Mouse (Mus musculus) midbrain, embryonic 15.5 days (tissue): Measurements from ENCODE around the gene Hoxb3. TPM values are rescaled to one million over a fixed set of nuclear protein-coding genes. Genes with fewer than 3 reads are reported as not detected.

ENCODE experiments used
- ATAC-seq: fragments of 200-750 bp; cut with Nextera tagmentation; replicated peaks from 2 replicates; pipeline ENCODE4 v1.8.0; 2017; ENCODE audit warnings: moderate TSS enrichment
- H3K27ac ChIP-seq: fragments of 300-500 bp; sonication (generic); 2 replicates; pipeline ENCODE4 v1.5.1; 2015; ENCODE audit warnings: mild to moderate bottlenecking, inconsistent platforms
- H3K27me3 ChIP-seq: fragments of 300-500 bp; sonication (generic); replicated peaks from 2 replicates; pipeline ENCODE4 v1.6.1; 2015; ENCODE audit warnings: inconsistent platforms
- H3K36me3 ChIP-seq: fragments of 300-500 bp; sonication (generic); replicated peaks from 2 replicates; pipeline ENCODE4 v1.6.1; 2015; ENCODE audit warnings: inconsistent platforms
- H3K4me1 ChIP-seq: fragments of 300-500 bp; sonication (generic); 2 replicates; pipeline ENCODE4 v1.6.1; 2015; ENCODE audit warnings: inconsistent platforms
- H3K4me2 ChIP-seq: fragments of 300-500 bp; sonication (generic); 2 replicates; pipeline ENCODE4 v1.6.1; 2015; ENCODE audit warnings: inconsistent platforms, mild to moderate bottlenecking, moderate library complexity
- H3K4me3 ChIP-seq: fragments of 300-500 bp; sonication (generic); 2 replicates; pipeline ENCODE4 v1.5.1; 2015; ENCODE audit warnings: mild to moderate bottlenecking, inconsistent platforms
- H3K9ac ChIP-seq: fragments of 300-500 bp; sonication (generic); 2 replicates; pipeline ENCODE4 v1.6.1; 2015; ENCODE audit warnings: mild to moderate bottlenecking, inconsistent platforms
- H3K9me3 ChIP-seq: fragments of 300-500 bp; sonication (generic); 2 replicates; pipeline ENCODE4 v1.6.1; 2016; ENCODE audit warnings: inconsistent platforms
- WGBS: fragments of 180-500 bp; shearing (Covaris S2); methylation state at CpG from one replicate; pipeline ENCODE4 v1.1.7; 2015; ENCODE audit warnings: mixed read lengths; 5-methylcytosine and 5-hydroxymethylcytosine counted together
- polyA plus RNA-seq: library from polyadenylated mRNA; unstranded; fragments of >200 nt; fragmentation: Nextera tagmentation; extraction: Ambion mirVana; gene quantifications from 2 replicates; pipeline ENCODE4 v1.2.1, GENCODE M21; 2015

The Hoxb3 gene
- 0.15 TPM in 1 of 2 replicates, not detected in the other for polyA plus RNA-seq

GRCm38 (mm10) chr11:96323154-96323553, at the start of gene Hoxb3:
Gene Hoxb3, plus strand, starts transcription at chr11:96323326.
- peaks cover 95% of the 10 kb centered on the region for H3K27me3 ChIP-seq
- no peaks in the 10 kb centered on the region for H3K36me3 ChIP-seq
- 3% methylated on average over 10 of the region's 10 CpGs for WGBS
- no peak within 1 kb of the TSS for H3K4me2 ChIP-seq
- H3K27ac ChIP-seq, result no peak within 1 kb of the TSS
- 0 out of 2 replicates have a peak, but pooled peaks cover 3% of the 10 kb centered on the region for H3K4me1 ChIP-seq
- no peak for ATAC-seq
- no peak within 1 kb of the TSS for H3K9ac ChIP-seq
- H3K4me3 ChIP-seq, result no peak within 1 kb of the TSS
- H3K9me3 ChIP-seq, result no peaks in the 10 kb centered on the region

GRCm38 (mm10) chr11:96274428-96274827, 48.7 kb upstream of the Hoxb3 start:
- Histone ChIP-seq H3K4me2 (no peak overlapping the region), H3K9ac (no peak overlapping the region), H3K36me3 (no peaks in the 10 kb centered on the region), H3K4me3 (no peak overlapping the region), H3K9me3 (no peaks in the 10 kb centered on the region), H3K4me1 (peaks cover 4% of the 10 kb centered on the region; the same call in 1 of the 2 replicates), H3K27me3 (peaks cover 100% of the 10 kb centered on the region), H3K27ac (no peak overlapping the region)
- WGBS, result 5% methylated on average over 10 of the region's 10 CpGs
- ATAC-seq, result no peak

- Histone ChIP-seq H3K4me3 (no peak overlapping the region), H3K27ac (no peak overlapping the region), H3K9ac (no peak overlapping the region), H3K4me2 (no peak overlapping the region), H3K4me1 (peaks cover 4% of the 10 kb centered on the region; the same call in 1 of the 2 replicates), H3K27me3 (peaks cover 100% of the 10 kb centered on the region), H3K36me3 (no peaks in the 10 kb centered on the region), H3K9me3 (no peaks in the 10 kb centered on the region)
- WGBS, result 5% methylated on average over 4 of the region's 4 CpGs
- ATAC-seq, result no peak
Measured at GRCm38 (mm10) chr11:96275896-96276295, 47.2 kb upstream of the Hoxb3 start.

GRCm38 (mm10) chr11:96277151-96278044, 45.7 kb upstream of the Hoxb3 start:
- peaks cover 1% of the 10 kb centered on the region; the same call in 1 of the 2 replicates for H3K4me1 ChIP-seq
- no peaks in the 10 kb centered on the region for H3K9me3 ChIP-seq
- no peaks in the 10 kb centered on the region for H3K36me3 ChIP-seq
- no peak overlapping the region for H3K9ac ChIP-seq
- H3K4me2 ChIP-seq, result no peak overlapping the region
- peaks cover 98% of the 10 kb centered on the region for H3K27me3 ChIP-seq
- H3K4me3 ChIP-seq, result no peak overlapping the region
- H3K27ac ChIP-seq, result no peak overlapping the region
- no peak for ATAC-seq
- WGBS, result 2% methylated on average over 35 of the region's 35 CpGs

DNA sequence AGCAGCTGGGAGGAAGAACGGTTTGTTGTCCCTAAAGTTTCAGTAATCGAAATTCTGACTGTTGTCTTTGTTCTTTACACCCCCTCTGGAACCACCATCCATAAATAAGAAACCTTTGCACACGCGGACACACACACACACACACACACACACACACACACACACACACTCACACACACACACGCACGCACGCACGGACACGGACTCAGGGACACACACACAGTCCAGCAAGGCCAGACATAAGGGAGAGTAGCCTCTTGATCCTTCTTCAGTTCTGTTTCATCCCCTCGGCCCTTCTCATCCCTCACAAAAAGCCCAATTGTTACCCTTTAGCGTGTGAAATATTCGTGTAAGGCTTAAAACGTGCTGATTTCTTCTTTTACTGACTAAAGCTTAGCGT, 44.8 kb upstream of the Hoxb3 start:
- no peak for ATAC-seq
- H3K27ac ChIP-seq, result no peak overlapping the region
- 22% methylated on average over 14 of the region's 14 CpGs for WGBS
- H3K4me3 ChIP-seq, result no peak overlapping the region
- no peak overlapping the region for H3K9ac ChIP-seq
- H3K4me2 ChIP-seq, result no peak overlapping the region
- H3K36me3 ChIP-seq, result no peaks in the 10 kb centered on the region
- no peaks in the 10 kb centered on the region for H3K9me3 ChIP-seq
- peaks cover 96% of the 10 kb centered on the region for H3K27me3 ChIP-seq
- H3K4me1 ChIP-seq, result no peaks in the 10 kb centered on the region

GRCm38 (mm10) chr11:96278773-96279172, 44.4 kb upstream of the Hoxb3 start:
- H3K4me2 ChIP-seq, result no peak overlapping the region
- H3K27me3 ChIP-seq, result peaks cover 96% of the 10 kb centered on the region
- no peaks in the 10 kb centered on the region for H3K4me1 ChIP-seq
- H3K4me3 ChIP-seq, result no peak overlapping the region
- no peak overlapping the region for H3K27ac ChIP-seq
- WGBS, result under 1% methylated on average over 9 of the region's 9 CpGs
- ATAC-seq, result peak; percentile 62; the same call in 1 of the 2 replicates
- no peak overlapping the region for H3K9ac ChIP-seq
- H3K36me3 ChIP-seq, result no peaks in the 10 kb centered on the region
- H3K9me3 ChIP-seq, result no peaks in the 10 kb centered on the region

DNA sequence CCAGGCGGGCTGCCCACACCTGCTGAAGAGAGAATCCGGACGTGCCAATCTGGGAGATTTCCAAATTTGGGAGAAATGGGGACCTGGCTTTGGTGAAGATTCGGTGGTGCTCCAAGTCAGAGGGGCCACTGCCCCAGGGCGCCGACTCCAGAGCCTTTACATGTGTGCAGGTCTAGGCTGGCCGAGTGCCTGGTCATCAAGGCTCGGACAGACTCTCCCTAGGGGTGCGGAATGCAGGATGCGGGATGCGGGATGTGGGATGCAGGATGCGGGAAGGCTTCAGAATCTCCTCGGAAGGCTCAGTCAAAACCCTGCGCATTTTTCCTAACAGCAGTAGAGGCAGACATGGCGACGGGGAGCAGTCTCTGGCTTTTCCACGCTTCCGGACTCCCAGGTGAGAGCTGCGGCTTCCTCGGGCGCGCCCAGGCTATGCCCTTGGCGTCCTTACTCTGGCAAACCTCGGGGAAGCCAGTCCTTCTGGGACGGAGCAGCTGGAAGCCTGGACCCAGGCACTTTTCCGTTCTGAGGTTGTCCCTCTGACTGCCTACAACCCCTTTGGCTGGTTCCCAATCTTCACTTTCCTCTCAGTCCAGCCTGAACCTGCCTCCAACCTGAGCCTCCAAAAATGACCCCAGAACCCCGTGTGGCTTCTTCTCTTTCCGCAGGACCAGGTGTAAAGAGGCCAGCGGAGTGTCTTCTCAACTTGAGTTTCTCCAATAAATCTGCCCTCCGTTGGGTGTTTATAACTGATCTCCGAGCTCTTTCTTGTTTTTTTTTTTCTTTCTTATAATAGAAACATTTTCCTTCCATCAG, 43.5 kb upstream of the Hoxb3 start:
- Histone ChIP-seq H3K27ac (no peak overlapping the region), H3K36me3 (no peaks in the 10 kb centered on the region), H3K9ac (no peak overlapping the region), H3K4me1 (peaks cover 6% of the 10 kb centered on the region; the same call in 1 of the 2 replicates), H3K4me3 (no peak overlapping the region), H3K4me2 (no peak overlapping the region), H3K27me3 (peaks cover 96% of the 10 kb centered on the region), H3K9me3 (no peaks in the 10 kb centered on the region)
- WGBS, result 2% methylated on average over 31 of the region's 31 CpGs
- no peak for ATAC-seq

DNA sequence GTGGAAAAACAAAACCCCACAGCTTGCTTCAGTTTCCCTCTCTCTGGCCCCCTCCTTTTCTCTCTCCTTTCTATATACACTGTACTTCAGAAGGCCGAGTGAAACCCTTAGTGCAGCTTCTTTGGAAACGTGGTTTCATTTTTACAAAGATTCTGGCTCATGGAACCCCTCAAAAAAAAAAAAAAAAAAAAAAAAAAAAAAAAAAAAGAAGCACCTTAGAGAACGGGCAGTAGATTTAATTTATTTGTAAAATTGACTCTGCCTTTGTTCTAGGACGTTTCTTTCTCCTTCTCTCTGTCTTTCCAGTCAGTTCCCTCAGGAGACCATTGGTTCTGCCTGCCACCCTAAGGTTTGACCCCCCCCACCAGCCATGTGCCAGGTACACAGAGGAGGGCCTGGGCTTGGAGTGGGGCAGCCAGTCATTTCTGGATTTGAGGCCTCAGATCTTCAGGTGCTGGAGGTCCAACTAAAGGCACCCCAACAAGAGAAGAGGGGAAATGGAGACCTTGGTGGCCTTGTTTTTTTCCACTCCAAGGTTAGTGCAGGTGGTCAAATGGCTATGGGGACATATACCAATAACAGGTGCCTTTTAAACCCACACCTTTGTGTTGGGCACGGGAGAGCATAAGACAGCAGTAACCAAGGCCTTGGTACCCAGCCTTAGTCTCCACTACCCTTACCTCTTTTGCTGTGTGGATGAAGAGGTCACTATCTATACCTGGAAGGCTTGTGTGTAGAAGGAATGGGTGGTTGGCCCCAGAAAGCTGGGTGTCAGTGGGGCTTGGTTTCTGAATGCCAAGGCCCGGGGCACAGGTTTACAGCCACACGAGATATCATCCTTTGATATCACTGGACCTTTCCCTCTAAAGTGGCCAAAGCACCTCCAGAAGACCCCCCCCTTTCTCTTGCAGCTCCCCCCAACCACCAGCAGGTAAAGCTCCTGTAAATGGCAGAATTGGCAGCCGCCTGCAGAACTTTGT, 42.4 kb upstream of the Hoxb3 start:
- Histone ChIP-seq H3K36me3 (no peaks in the 10 kb centered on the region), H3K27ac (no peak overlapping the region), H3K4me1 (peaks cover 6% of the 10 kb centered on the region; the same call in 1 of the 2 replicates), H3K9me3 (no peaks in the 10 kb centered on the region), H3K27me3 (peaks cover 94% of the 10 kb centered on the region), H3K4me2 (no peak overlapping the region), H3K4me3 (no peak overlapping the region), H3K9ac (no peak overlapping the region)
- ATAC-seq, result no peak
- WGBS, result 7% methylated on average over 8 of the region's 8 CpGs

DNA sequence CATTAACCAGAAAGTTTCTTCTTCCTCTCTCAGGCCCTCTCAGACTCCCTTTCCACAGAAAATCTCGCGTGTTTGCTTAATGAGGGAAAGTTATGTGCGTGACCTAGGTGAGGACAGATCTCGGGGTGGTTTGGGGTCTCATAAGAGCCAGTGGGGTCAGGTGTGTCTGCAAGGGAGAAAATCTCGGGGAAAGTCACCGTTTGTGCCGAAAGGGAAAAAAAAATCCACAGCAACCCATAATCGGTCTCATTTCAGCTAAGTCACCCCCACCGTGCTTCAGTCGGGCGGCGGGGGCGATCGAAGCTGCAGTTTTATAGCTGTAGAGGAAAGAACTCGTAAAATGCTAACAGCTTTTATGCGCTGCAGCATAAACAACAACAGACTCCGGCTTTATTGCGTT, 41.7 kb upstream of the Hoxb3 start:
- Histone ChIP-seq H3K27ac (no peak overlapping the region), H3K27me3 (peaks cover 94% of the 10 kb centered on the region), H3K36me3 (no peaks in the 10 kb centered on the region), H3K4me3 (no peak overlapping the region), H3K4me1 (peaks cover 6% of the 10 kb centered on the region; the same call in 1 of the 2 replicates), H3K9ac (no peak overlapping the region), H3K9me3 (no peaks in the 10 kb centered on the region), H3K4me2 (no peak overlapping the region)
- 5% methylated on average over 18 of the region's 18 CpGs for WGBS
- ATAC-seq, result no peak

- Histone ChIP-seq H3K4me3 (no peak within 1 kb of the TSS), H3K4me2 (no peak within 1 kb of the TSS), H3K9ac (no peak within 1 kb of the TSS), H3K4me1 (peaks cover 6% of the 10 kb centered on the region; the same call in 1 of the 2 replicates), H3K36me3 (no peaks in the 10 kb centered on the region), H3K27me3 (peaks cover 94% of the 10 kb centered on the region), H3K9me3 (no peaks in the 10 kb centered on the region), H3K27ac (no peak within 1 kb of the TSS)
- ATAC-seq, result no peak
- WGBS, result 2% methylated on average over 27 of the region's 27 CpGs
Measured at GRCm38 (mm10) chr11:96281855-96282570, 41.1 kb upstream of the Hoxb3 start, which contains the start of gene Hoxb8. Gene Hoxb8, plus strand, starts transcription at chr11:96281905.
